Mouse (Mus musculus) lung, postnatal 0 days (tissue): ENCODE results near the gene Ercc2.

Experiments used
- CTCF ChIP-seq: IDR thresholded peaks from 2 replicates; pipeline ENCODE4 v1.5.1; 2016; ENCODE audit warnings: antibody characterized with exemption, mild to moderate bottlenecking
- EP300 ChIP-seq: IDR thresholded peaks from 2 replicates; pipeline ENCODE4 v1.6.1; 2016; ENCODE audit warnings: antibody characterized with exemption, mild to moderate bottlenecking, control low read depth

GRCm38 (mm10) chr7:19399496-19400280 is 17.9 kb downstream of the Ercc2 start:
- TF ChIP-seq CTCF (no peak), EP300 (no peak)
